Comparison of ENCODE assay signal across 15 mouse cellular contexts in genomic region chr3:86750652-86751051, GRCm38 (mm10).
DNase-seq lines count a peak whose midpoint lies in the region; ATAC-seq and TF ChIP-seq lines count a peak whose summit lies in the region.
"Had no signal": no experiment of that assay in that cellular context is flagged by ENCODE, and none has a peak within 500 bp of the region (broad histone marks: within the 10 kb centered on the region; RNA-seq: fewer than 3 reads in every experiment).

No protein-coding gene starts in this region.

- intact Hi-C loops in left cerebral cortex, postnatal 14 days (cut with DNase I): no loop called here

- H3K4me3 ChIP-seq in forebrain, postnatal 0 days (ENCODE audit: low read depth, low read length): no peak overlapping the region
- H3K4me3 ChIP-seq in forebrain, embryonic 10.5 days: no peak overlapping the region
- no peak overlapping the region for H3K4me3 ChIP-seq in hindbrain, embryonic 15.5 days
- H3K4me3 ChIP-seq in midbrain, embryonic 11.5 days (ENCODE audit: low read depth, low read length): no peak overlapping the region
- H3K4me3 ChIP-seq: erythroblast, embryonic 14.5 days; heart, embryonic 12.5 days; kidney, embryonic 15.5 days; limb, embryonic 13.5 days; liver, embryonic 15.5 days; myocyte had no signal

- TF ChIP-seq CTCF in forebrain, postnatal 0 days (IDR thresholded peaks at IDR 0.05; ENCODE audit: low read depth): no peak

- H3K36me3 ChIP-seq in forebrain, postnatal 0 days (ENCODE audit: insufficient read depth): no peaks in the 10 kb centered on the region
- H3K36me3 ChIP-seq in forebrain, embryonic 10.5 days (replicated peaks): no peaks in the 10 kb centered on the region
- H3K36me3 ChIP-seq in hindbrain, embryonic 15.5 days: no peaks in the 10 kb centered on the region
- no peaks in the 10 kb centered on the region for H3K36me3 ChIP-seq in midbrain, embryonic 11.5 days (ENCODE audit: control insufficient read depth, insufficient read depth, low read length)
- H3K36me3 ChIP-seq: heart, embryonic 12.5 days; kidney, embryonic 15.5 days; limb, embryonic 13.5 days; liver, embryonic 15.5 days had no signal

- H3K4me2 ChIP-seq in forebrain, postnatal 0 days (ENCODE audit: low read depth): no peak overlapping the region
- peak overlapping the region; percentile 45 for H3K4me2 ChIP-seq in hindbrain, embryonic 15.5 days
- H3K4me2 ChIP-seq in midbrain, embryonic 11.5 days: no peak overlapping the region
- H3K4me2 ChIP-seq: heart, embryonic 12.5 days; kidney, embryonic 15.5 days; limb, embryonic 13.5 days; liver, embryonic 15.5 days had no signal

- no peak overlapping the region for H3K27ac ChIP-seq in forebrain, postnatal 0 days (ENCODE audit: low read depth, low read length)
- H3K27ac ChIP-seq in forebrain, embryonic 10.5 days: no peak overlapping the region
- peak overlapping the region; percentile 83 for H3K27ac ChIP-seq in hindbrain, embryonic 15.5 days (replicated peaks)
- 0 out of 2 replicates have a peak overlapping the region, but pooled peaks have one; percentile 14 for H3K27ac ChIP-seq in midbrain, embryonic 11.5 days (ENCODE audit: low read depth, low read length)
- H3K27ac ChIP-seq: kidney, embryonic 15.5 days; limb, embryonic 13.5 days; liver, embryonic 15.5 days had no signal

- H3K27me3 ChIP-seq in forebrain, postnatal 0 days (ENCODE audit: insufficient read depth, low read length): no peaks in the 10 kb centered on the region
- H3K27me3 ChIP-seq in forebrain, embryonic 10.5 days (ENCODE audit: poor library complexity, severe bottlenecking): peaks cover 20% of the 10 kb centered on the region
- H3K27me3 ChIP-seq in hindbrain, embryonic 15.5 days: no peaks in the 10 kb centered on the region
- H3K27me3 ChIP-seq in midbrain, embryonic 11.5 days (ENCODE audit: control insufficient read depth, insufficient read depth, low read length): no peaks in the 10 kb centered on the region
- H3K27me3 ChIP-seq: heart, embryonic 12.5 days; kidney, embryonic 15.5 days; limb, embryonic 13.5 days; liver, embryonic 15.5 days had no signal

- H3K9me3 ChIP-seq in forebrain, postnatal 0 days (ENCODE audit: low read length): no peaks in the 10 kb centered on the region
- H3K9me3 ChIP-seq in forebrain, embryonic 10.5 days: no peaks in the 10 kb centered on the region
- H3K9me3 ChIP-seq in hindbrain, embryonic 15.5 days: no peaks in the 10 kb centered on the region
- no peaks in the 10 kb centered on the region for H3K9me3 ChIP-seq in midbrain, embryonic 11.5 days (ENCODE audit: control insufficient read depth, low read length)
- H3K9me3 ChIP-seq: heart, embryonic 12.5 days; kidney, embryonic 15.5 days; limb, embryonic 13.5 days; liver, embryonic 15.5 days had no signal

- no peak overlapping the region for H3K9ac ChIP-seq in forebrain, postnatal 0 days
- peak overlapping the region; percentile 27; the same call in 1 of the 2 replicates for H3K9ac ChIP-seq in hindbrain, embryonic 15.5 days
- no peak overlapping the region for H3K9ac ChIP-seq in midbrain, embryonic 11.5 days (ENCODE audit: low read length)
- H3K9ac ChIP-seq: heart, embryonic 12.5 days; kidney, embryonic 15.5 days; liver, embryonic 15.5 days had no signal

- peaks cover 8% of the 10 kb centered on the region for H3K4me1 ChIP-seq in forebrain, postnatal 0 days (ENCODE audit: insufficient read depth)
- peaks cover 12% of the 10 kb centered on the region for H3K4me1 ChIP-seq in forebrain, embryonic 10.5 days
- peaks cover 35% of the 10 kb centered on the region for H3K4me1 ChIP-seq in hindbrain, embryonic 15.5 days (replicated peaks)
- H3K4me1 ChIP-seq in midbrain, embryonic 11.5 days (ENCODE audit: control insufficient read depth, insufficient read depth, low read length): peaks cover 11% of the 10 kb centered on the region
- H3K4me1 ChIP-seq: liver, embryonic 15.5 days had no signal

- WGBS in forebrain, postnatal 0 days: 23% methylated on average over 7 of the region's 7 CpGs
- 30% methylated on average over 7 of the region's 7 CpGs for WGBS in forebrain, embryonic 10.5 days
- WGBS in hindbrain, embryonic 15.5 days: 20% methylated on average over 7 of the region's 7 CpGs
- WGBS in midbrain, embryonic 11.5 days: 21% methylated on average over 7 of the region's 7 CpGs

- DNase-seq in forebrain, postnatal 0 days: no peak
- DNase-seq in forebrain, embryonic 10.5 days (ENCODE audit: extremely low spot score, low spot score): no peak
- no peak for DNase-seq in midbrain, embryonic 11.5 days (ENCODE audit: low spot score, missing footprints)
- DNase-seq in retina, embryonic 14.5 days (ENCODE audit: low spot score): peak; percentile 59
- DNase-seq in left cerebral cortex, postnatal 14 days (ENCODE audit: low spot score in 2 of 2): no peak
- DNase-seq in gastrocnemius, adult 8-10 months (ENCODE audit: low spot score in 2 of 2): no peak
- DNase-seq: layer of hippocampus, postnatal 36 days had no signal

- 0 out of 2 replicates have a peak, but pooled peaks have one; percentile 45 for ATAC-seq in forebrain, postnatal 0 days
- peak; percentile 31; the same call in 1 of the 2 replicates for ATAC-seq in hindbrain, embryonic 15.5 days (ENCODE audit: low FRiP score, low read depth)
- no peak for ATAC-seq in midbrain, embryonic 11.5 days (ENCODE audit: low FRiP score)
- ATAC-seq in CD4-positive, CD25-positive, alpha-beta regulatory T cell, adult 4 months: no peak

Comparison
In these comparisons a context has a peak if more than half of its experiments do, and no peak if none do; other contexts are left out.
1. ATAC-seq: peak in forebrain, postnatal 0 days (single experiment) and hindbrain, embryonic 15.5 days (single experiment); none in midbrain, embryonic 11.5 days (single experiment) and CD4-positive, CD25-positive, alpha-beta regulatory T cell, adult 4 months (single experiment).
2. H3K27ac ChIP-seq: peak in hindbrain, embryonic 15.5 days (single experiment) and midbrain, embryonic 11.5 days (single experiment); none in forebrain, postnatal 0 days (single experiment) and forebrain, embryonic 10.5 days (single experiment).